Mouse (Mus musculus): Measurements from ENCODE around the gene Col4a4. TPM values are rescaled to one million over a fixed set of nuclear protein-coding genes. Genes with fewer than 3 reads are reported as not detected.

Col4a4 gene
- polyA plus RNA-seq (2015; fragmentation: Nextera tagmentation; extraction: Ambion mirVana) = 0.22 and 0.28 TPM in 2 replicates

- Histone ChIP-seq H3K27me3 (no peaks in the 10 kb centered on the region), H3K4me1 (peaks cover 9% of the 10 kb centered on the region), H3K36me3 (no peaks in the 10 kb centered on the region), H3K9ac (replicated peaks) (0 out of 2 replicates have a peak within 1 kb of the TSS, but pooled peaks have one; percentile 8), H3K4me2 (replicated peaks) (peak within 1 kb of the TSS; percentile 51), H3K9me3 (no peaks in the 10 kb centered on the region), H3K27ac (replicated peaks) (no peak within 1 kb of the TSS), H3K4me3 (peak within 1 kb of the TSS; percentile 27)
- 4% methylated on average over 34 of the region's 34 CpGs for WGBS
- peak; percentile 43; the same call in 1 of the 2 replicates for ATAC-seq (replicated peaks)
Observed at GRCm38 (mm10) chr1:82586713-82587399, at the start of gene Col4a4, which contains the start of gene Col4a3. Gene Col4a4, minus strand, starts transcription at chr1:82586849. Gene Col4a3, plus strand, starts transcription at chr1:82586921.

GRCm38 (mm10) chr1:82636321-82636720 is 49.7 kb upstream of the Col4a4 start:
- H3K27ac ChIP-seq (replicated peaks) = no peak overlapping the region
- no peak overlapping the region for H3K4me3 ChIP-seq
- no peak for ATAC-seq (replicated peaks)
- H3K9me3 ChIP-seq = no peaks in the 10 kb centered on the region
- WGBS = 88% methylated on average over 4 of the region's 4 CpGs
- H3K36me3 ChIP-seq = no peaks in the 10 kb centered on the region
- no peak overlapping the region for H3K4me2 ChIP-seq (replicated peaks)
- H3K9ac ChIP-seq (replicated peaks) = no peak overlapping the region
- H3K4me1 ChIP-seq = peaks cover 9% of the 10 kb centered on the region
- no peaks in the 10 kb centered on the region for H3K27me3 ChIP-seq

GRCm38 (mm10) chr1:82635254-82635620 is 48.6 kb upstream of the Col4a4 start:
- Histone ChIP-seq H3K27me3 (no peaks in the 10 kb centered on the region), H3K4me3 (no peak overlapping the region), H3K9ac (replicated peaks) (no peak overlapping the region), H3K27ac (replicated peaks) (no peak overlapping the region), H3K4me2 (replicated peaks) (no peak overlapping the region), H3K4me1 (peaks cover 7% of the 10 kb centered on the region; the same call in 1 of the 2 replicates), H3K9me3 (no peaks in the 10 kb centered on the region), H3K36me3 (no peaks in the 10 kb centered on the region)
- no peak for ATAC-seq (replicated peaks)
- WGBS = 93% methylated on average over 9 of the region's 9 CpGs

- H3K4me1 ChIP-seq = peaks cover 7% of the 10 kb centered on the region; the same call in 1 of the 2 replicates
- H3K9me3 ChIP-seq = no peaks in the 10 kb centered on the region
- H3K27me3 ChIP-seq = no peaks in the 10 kb centered on the region
- 64% methylated on average over 19 of the region's 19 CpGs for WGBS
- H3K27ac ChIP-seq (replicated peaks) = no peak overlapping the region; the same call in 1 of the 2 replicates
- ATAC-seq (replicated peaks) = peak; percentile 95
- H3K4me3 ChIP-seq = no peak overlapping the region
- H3K4me2 ChIP-seq (replicated peaks) = 0 out of 2 replicates have a peak overlapping the region, but pooled peaks have one; percentile 5
- no peaks in the 10 kb centered on the region for H3K36me3 ChIP-seq
- H3K9ac ChIP-seq (replicated peaks) = no peak overlapping the region
Observed at GRCm38 (mm10) chr1:82634545-82635253, 48.0 kb upstream of the Col4a4 start.

GRCm38 (mm10) chr1:82631169-82631792 is 44.6 kb upstream of the Col4a4 start:
- Histone ChIP-seq H3K9me3 (no peaks in the 10 kb centered on the region), H3K27me3 (no peaks in the 10 kb centered on the region), H3K4me3 (no peak overlapping the region), H3K36me3 (no peaks in the 10 kb centered on the region), H3K4me1 (peaks cover 7% of the 10 kb centered on the region; the same call in 1 of the 2 replicates), H3K9ac (replicated peaks) (no peak overlapping the region), H3K4me2 (replicated peaks) (no peak overlapping the region), H3K27ac (replicated peaks) (no peak overlapping the region)
- 79% methylated on average over 6 of the region's 6 CpGs for WGBS
- ATAC-seq (replicated peaks) = no peak

- Histone ChIP-seq H3K36me3 (no peaks in the 10 kb centered on the region), H3K4me1 (peaks cover 3% of the 10 kb centered on the region; the same call in 1 of the 2 replicates), H3K27me3 (no peaks in the 10 kb centered on the region), H3K27ac (replicated peaks) (no peak overlapping the region), H3K4me3 (no peak overlapping the region), H3K4me2 (replicated peaks) (no peak overlapping the region), H3K9ac (replicated peaks) (no peak overlapping the region), H3K9me3 (no peaks in the 10 kb centered on the region)
- 84% methylated on average over 5 of the region's 5 CpGs for WGBS
- ATAC-seq (replicated peaks) = no peak
Observed at GRCm38 (mm10) chr1:82629495-82629894, 42.8 kb upstream of the Col4a4 start.

GRCm38 (mm10) chr1:82627652-82628051 is 41.0 kb upstream of the Col4a4 start:
- no peaks in the 10 kb centered on the region for H3K27me3 ChIP-seq
- no peaks in the 10 kb centered on the region for H3K4me1 ChIP-seq
- H3K4me3 ChIP-seq = no peak overlapping the region
- WGBS = 87% methylated on average over 4 of the region's 4 CpGs
- H3K27ac ChIP-seq (replicated peaks) = no peak overlapping the region
- H3K4me2 ChIP-seq (replicated peaks) = no peak overlapping the region
- H3K36me3 ChIP-seq = no peaks in the 10 kb centered on the region
- H3K9me3 ChIP-seq = no peaks in the 10 kb centered on the region
- no peak overlapping the region for H3K9ac ChIP-seq (replicated peaks)
- ATAC-seq (replicated peaks) = no peak

- Histone ChIP-seq H3K27me3 (no peaks in the 10 kb centered on the region), H3K36me3 (no peaks in the 10 kb centered on the region), H3K4me2 (replicated peaks) (no peak overlapping the region), H3K9me3 (no peaks in the 10 kb centered on the region), H3K4me1 (no peaks in the 10 kb centered on the region), H3K9ac (replicated peaks) (no peak overlapping the region), H3K4me3 (no peak overlapping the region), H3K27ac (replicated peaks) (no peak overlapping the region)
- ATAC-seq (replicated peaks) = no peak
- WGBS = 79% methylated on average over 2 of the region's 2 CpGs
Observed at GRCm38 (mm10) chr1:82625474-82625873, 38.8 kb upstream of the Col4a4 start.

GRCm38 (mm10) chr1:82624934-82625333 is 38.3 kb upstream of the Col4a4 start:
- H3K4me1 ChIP-seq = no peaks in the 10 kb centered on the region
- WGBS = 82% methylated on average over 6 of the region's 6 CpGs
- no peak overlapping the region for H3K4me2 ChIP-seq (replicated peaks)
- H3K36me3 ChIP-seq = no peaks in the 10 kb centered on the region
- no peak overlapping the region for H3K4me3 ChIP-seq
- H3K9ac ChIP-seq (replicated peaks) = no peak overlapping the region
- H3K27me3 ChIP-seq = no peaks in the 10 kb centered on the region
- no peak for ATAC-seq (replicated peaks)
- no peaks in the 10 kb centered on the region for H3K9me3 ChIP-seq
- no peak overlapping the region for H3K27ac ChIP-seq (replicated peaks)

- H3K27ac ChIP-seq (replicated peaks) = no peak overlapping the region
- H3K4me1 ChIP-seq = no peaks in the 10 kb centered on the region
- no peaks in the 10 kb centered on the region for H3K36me3 ChIP-seq
- no peak overlapping the region for H3K4me2 ChIP-seq (replicated peaks)
- no peak overlapping the region for H3K9ac ChIP-seq (replicated peaks)
- ATAC-seq (replicated peaks) = no peak
- H3K9me3 ChIP-seq = no peaks in the 10 kb centered on the region
- no peaks in the 10 kb centered on the region for H3K27me3 ChIP-seq
- no peak overlapping the region for H3K4me3 ChIP-seq
- 83% methylated on average over 5 of the region's 5 CpGs for WGBS
Observed at GRCm38 (mm10) chr1:82619981-82620380, 33.3 kb upstream of the Col4a4 start.

GRCm38 (mm10) chr1:82618592-82618991 is 31.9 kb upstream of the Col4a4 start:
- H3K9ac ChIP-seq (replicated peaks) = no peak overlapping the region
- H3K9me3 ChIP-seq = no peaks in the 10 kb centered on the region
- H3K4me1 ChIP-seq = no peaks in the 10 kb centered on the region
- H3K27ac ChIP-seq (replicated peaks) = no peak overlapping the region
- H3K4me3 ChIP-seq = no peak overlapping the region
- no peaks in the 10 kb centered on the region for H3K36me3 ChIP-seq
- no peaks in the 10 kb centered on the region for H3K27me3 ChIP-seq
- no peak for ATAC-seq (replicated peaks)
- 85% methylated on average over 5 of the region's 5 CpGs for WGBS
- H3K4me2 ChIP-seq (replicated peaks) = no peak overlapping the region

GRCm38 (mm10) chr1:82618001-82618400 is 31.4 kb upstream of the Col4a4 start:
- 83% methylated on average over 5 of the region's 5 CpGs for WGBS
- no peak for ATAC-seq (replicated peaks)
- Histone ChIP-seq H3K4me2 (replicated peaks) (no peak overlapping the region), H3K36me3 (no peaks in the 10 kb centered on the region), H3K27me3 (no peaks in the 10 kb centered on the region), H3K4me3 (no peak overlapping the region), H3K27ac (replicated peaks) (no peak overlapping the region), H3K4me1 (no peaks in the 10 kb centered on the region), H3K9ac (replicated peaks) (no peak overlapping the region), H3K9me3 (no peaks in the 10 kb centered on the region)
